Mouse (Mus musculus): ENCODE measurements around the gene Srxn1. TPM values are rescaled to one million over a fixed set of nuclear protein-coding genes. Genes with fewer than 3 reads are reported as not detected.

Srxn1 gene
- total and polyA plus RNA-seq, 3 experiments: not detected

GRCm38 (mm10) chr2:152149891-152150290 lies 44.6 kb downstream of the Srxn1 start:
- Histone ChIP-seq H3K27ac (ENCODE audit: insufficient read depth, low read depth) (no peak overlapping the region), H3K4me1 (ENCODE audit: control insufficient read depth in 1 of 2, insufficient read depth in 2 of 2) (no peaks in the 10 kb centered on the region), H3K4me3 (replicated peaks in 1 of 3; ENCODE audit: low read depth in 2 of 3, low read length in 2 of 3, poor library complexity in 1 of 3) (no peak overlapping the region), H3K79me2 (replicated peaks; ENCODE audit: control insufficient read depth, extremely low read depth, insufficient read depth, poor library complexity, severe bottlenecking) (no peaks in the 10 kb centered on the region), H3K9ac (ENCODE audit: insufficient read depth, low read depth) (no peak overlapping the region), H3K36me3 (replicated peaks in 1 of 2; ENCODE audit: control insufficient read depth in 1 of 2, insufficient read depth in 1 of 2, low read length in 1 of 2) (no peaks in the 10 kb centered on the region), H3K9me3 (replicated peaks; ENCODE audit: low read length) (no peaks in the 10 kb centered on the region), H3K27me3 (replicated peaks) (peaks cover 92% of the 10 kb centered on the region), H3K4me2 (ENCODE audit: insufficient read depth, low read depth, poor library complexity, severe bottlenecking) (no peak overlapping the region)
- in situ Hi-C loops (cut with MboI; ENCODE audit: low pct_ligation_motif_present, low pct_unique_long_range_greater_than_20kb, low sequenced_read_pairs): no loop called here
- no peak for DNase-seq (ENCODE audit: extremely low read depth)
- TF ChIP-seq ETS1 (conservative IDR thresholded peaks at IDR 0.05; ENCODE audit: low read depth, low read length) (no peak), MAX (IDR thresholded peaks at IDR 0.05; ENCODE audit: low read length) (no peak), E2F4 (IDR thresholded peaks at IDR 0.05; ENCODE audit: insufficient replicate concordance, low read depth, low read length) (no peak), JUN (IDR thresholded peaks at IDR 0.05; ENCODE audit: insufficient read depth, low read depth, low read length) (no peak), BHLHE40 (IDR thresholded peaks at IDR 0.05; ENCODE audit: low read depth, low read length) (no peak), MYC (IDR thresholded peaks at IDR 0.05; ENCODE audit: low read depth, low read length) (no peak), ELF1 (IDR thresholded peaks at IDR 0.05; ENCODE audit: low read depth, low read length) (no peak), ZMIZ1 (IDR thresholded peaks at IDR 0.05; ENCODE audit: low read depth, low read length) (no peak), ZNF384 (IDR thresholded peaks at IDR 0.05; ENCODE audit: low read depth, low read length) (no peak), HCFC1 (IDR thresholded peaks at IDR 0.05; ENCODE audit: low read depth, low read length) (no peak), NELFE (IDR thresholded peaks at IDR 0.05; ENCODE audit: low read depth, low read length) (no peak), KAT2A (IDR thresholded peaks at IDR 0.05; ENCODE audit: insufficient replicate concordance, low read length) (no peak), MAZ (IDR thresholded peaks at IDR 0.05; ENCODE audit: low read depth, low read length) (no peak), IRF4 (IDR thresholded peaks at IDR 0.05; ENCODE audit: low read depth, low read length) (no peak), MXI1 (IDR thresholded peaks at IDR 0.05; ENCODE audit: low read depth, low read length) (no peak), TCF12 (IDR thresholded peaks at IDR 0.05; ENCODE audit: low read depth, low read length) (no peak), RAD21 (IDR thresholded peaks at IDR 0.05; ENCODE audit: low read depth, low read length) (no peak), GABPA (IDR thresholded peaks at IDR 0.05; ENCODE audit: insufficient replicate concordance, low read depth, low read length) (no peak)
- dilution Hi-C loops (cut with MboI; ENCODE audit: extremely low pct_ligation_motif_present, extremely low pct_unique_long_range_greater_than_20kb, low sequenced_read_pairs): no loop called here

- TF ChIP-seq PAX5 (IDR thresholded peaks at IDR 0.05; ENCODE audit: low read length): no peak
- no peak for TF ChIP-seq MYC (IDR thresholded peaks at IDR 0.05; ENCODE audit: low read depth, low read length)
- TF ChIP-seq USF1 (IDR thresholded peaks at IDR 0.05; ENCODE audit: low read depth, low read length): no peak
- TF ChIP-seq CTCF (conservative IDR thresholded peaks at IDR 0.05 in 1 of 2, IDR thresholded peaks at IDR 0.05 in 1 of 2; ENCODE audit: low read depth in 2 of 2, low read length in 2 of 2): no peak
- TF ChIP-seq UBTF (IDR thresholded peaks at IDR 0.05; ENCODE audit: low read depth, low read length): no peak
- no peak for TF ChIP-seq ZKSCAN1 (IDR thresholded peaks at IDR 0.05; ENCODE audit: borderline replicate concordance, low read depth, low read length)
- TF ChIP-seq MAX (IDR thresholded peaks at IDR 0.05; ENCODE audit: low read length): no peak
- no peak for TF ChIP-seq ELF1 (IDR thresholded peaks at IDR 0.05; ENCODE audit: low read depth, low read length)
- TF ChIP-seq BHLHE40 (IDR thresholded peaks at IDR 0.05; ENCODE audit: low read depth, low read length): no peak
- no peak for TF ChIP-seq ETS1 (conservative IDR thresholded peaks at IDR 0.05; ENCODE audit: low read depth, low read length)
- no peak for TF ChIP-seq ZMIZ1 (IDR thresholded peaks at IDR 0.05; ENCODE audit: low read depth, low read length)
- no peak for TF ChIP-seq JUN (IDR thresholded peaks at IDR 0.05; ENCODE audit: insufficient read depth, low read depth, low read length)
- no peak for TF ChIP-seq RAD21 (IDR thresholded peaks at IDR 0.05; ENCODE audit: low read depth, low read length)
- no peak for TF ChIP-seq JUND (conservative IDR thresholded peaks at IDR 0.05; ENCODE audit: low read depth, low read length)
- no peak for TF ChIP-seq POLR2A (IDR thresholded peaks at IDR 0.05; ENCODE audit: low read depth, low read length)
- TF ChIP-seq HCFC1 (IDR thresholded peaks at IDR 0.05; ENCODE audit: low read depth, low read length): no peak
- no peak for TF ChIP-seq TBP (conservative IDR thresholded peaks at IDR 0.05; ENCODE audit: low read depth, low read length)
- TF ChIP-seq EP300 (IDR thresholded peaks at IDR 0.05; ENCODE audit: low read length): no peak
- no peak for TF ChIP-seq E2F4 (IDR thresholded peaks at IDR 0.05; ENCODE audit: insufficient replicate concordance, low read depth, low read length)
- TF ChIP-seq SMC3 (IDR thresholded peaks at IDR 0.05; ENCODE audit: low read depth, low read length): no peak
- DNase-seq (ENCODE audit: extremely low read depth): no peak
- no peaks in the 10 kb centered on the region for H3K79me2 ChIP-seq (replicated peaks; ENCODE audit: control insufficient read depth, extremely low read depth, insufficient read depth, poor library complexity, severe bottlenecking)
- H3K4me1 ChIP-seq (ENCODE audit: control insufficient read depth in 1 of 2, insufficient read depth in 2 of 2): no peaks in the 10 kb centered on the region
- no peaks in the 10 kb centered on the region for H3K9me3 ChIP-seq (replicated peaks; ENCODE audit: low read length)
- dilution Hi-C loops (cut with MboI; ENCODE audit: extremely low pct_ligation_motif_present, extremely low pct_unique_long_range_greater_than_20kb, low sequenced_read_pairs) (no loop called here), in situ Hi-C loops (cut with MboI; ENCODE audit: low pct_ligation_motif_present, low pct_unique_long_range_greater_than_20kb, low sequenced_read_pairs) (no loop called here)
- no peak overlapping the region for H3K9ac ChIP-seq (ENCODE audit: insufficient read depth, low read depth)
- no peaks in the 10 kb centered on the region for H3K36me3 ChIP-seq (replicated peaks in 1 of 2; ENCODE audit: control insufficient read depth in 1 of 2, insufficient read depth in 1 of 2, low read length in 1 of 2)
- no peak overlapping the region for H3K4me3 ChIP-seq (replicated peaks in 1 of 3; ENCODE audit: low read depth in 2 of 3, low read length in 2 of 3, poor library complexity in 1 of 3)
- no peak overlapping the region for H3K4me2 ChIP-seq (ENCODE audit: insufficient read depth, low read depth, poor library complexity, severe bottlenecking)
- H3K27ac ChIP-seq (ENCODE audit: insufficient read depth, low read depth): no peak overlapping the region
- H3K27me3 ChIP-seq (replicated peaks): peaks cover 92% of the 10 kb centered on the region
These were observed 45.1 kb downstream of the Srxn1 start for GRCm38 (mm10) chr2:152150373-152150772.
